Mouse (Mus musculus) myocyte (in vitro differentiated cells): ENCODE data around the gene Arl8a. TPM values are rescaled to one million over a fixed set of nuclear protein-coding genes. Genes with fewer than 3 reads are reported as not detected.
A peak's percentile ranks its signal among the peaks of the same experiment; 100 is the strongest.

Experiments
- H3K27me3 ChIP-seq: one replicate; pipeline ENCODE4 v1.6.1; 2011; ENCODE audit not compliant: control insufficient read depth, insufficient read depth, insufficient read length
- H3K36me3 ChIP-seq: one replicate; pipeline ENCODE4 v1.6.1; 2011; ENCODE audit not compliant: control insufficient read depth, insufficient read depth
- H3K4me2 ChIP-seq: one replicate; pipeline ENCODE4 v1.6.1; 2011; ENCODE audit warnings: low read depth, control low read depth
- H3K4me3 ChIP-seq: one replicate; pipeline ENCODE4 v1.5.1; 2011; ENCODE audit warnings: mild to moderate bottlenecking, control low read depth, moderate library complexity
- H3K79me2 ChIP-seq: one replicate; pipeline ENCODE4 v1.6.1; 2011; ENCODE audit not compliant: control insufficient read depth, insufficient read depth
- H3ac ChIP-seq: one replicate; pipeline ENCODE4 v1.6.1; 2011; ENCODE audit not compliant: control insufficient read depth, insufficient read length
- CEBPB ChIP-seq: IDR thresholded peaks from 2 replicates; pipeline ENCODE4 v1.6.1; 2011; ENCODE audit warnings: mild to moderate bottlenecking, moderate library complexity; ENCODE audit not compliant: poor library complexity, insufficient read depth, severe bottlenecking
- E2F4 ChIP-seq: IDR thresholded peaks from one replicate; pipeline ENCODE4 v1.6.1; 2011; ENCODE audit warnings: mild to moderate bottlenecking, control low read depth, moderate library complexity; ENCODE audit not compliant: insufficient read depth
- MAX ChIP-seq: IDR thresholded peaks from one replicate; pipeline ENCODE4 v1.6.1; 2011; ENCODE audit warnings: low read depth, mild to moderate bottlenecking, control low read depth
- MYOD1 ChIP-seq, 3 experiments: IDR thresholded peaks; one replicate each; pipeline ENCODE4 v1.6.1; 2011; ENCODE audit warnings: control low read depth in 2 of 3, low read depth in 2 of 3, mild to moderate bottlenecking in 2 of 3, moderate library complexity in 1 of 3; ENCODE audit not compliant: insufficient read length in 2 of 3, control insufficient read depth in 1 of 3
- MYOG ChIP-seq, 3 experiments: IDR thresholded peaks; one replicate each; pipeline ENCODE4 v1.6.1; 2011; ENCODE audit warnings: control low read depth in 2 of 3, low read depth in 2 of 3, mild to moderate bottlenecking in 2 of 3; ENCODE audit not compliant: insufficient read length in 2 of 3, control insufficient read depth in 1 of 3, insufficient read depth in 1 of 3
- POLR2A ChIP-seq: IDR thresholded peaks from one replicate; pipeline ENCODE4 v1.6.1; 2011; ENCODE audit warnings: low read depth, mild to moderate bottlenecking, control low read depth, moderate library complexity; ENCODE audit not compliant: insufficient read length
- POLR2AphosphoS2 ChIP-seq: IDR thresholded peaks from one replicate; pipeline ENCODE4 v1.6.1; 2011; ENCODE audit warnings: low read depth, control low read depth; ENCODE audit not compliant: insufficient read length
- REST ChIP-seq: IDR thresholded peaks from one replicate; pipeline ENCODE4 v1.6.1; 2011; ENCODE audit warnings: mild to moderate bottlenecking, control low read depth, moderate library complexity; ENCODE audit not compliant: insufficient read depth, insufficient read length
- SRF ChIP-seq: IDR thresholded peaks from one replicate; pipeline ENCODE4 v1.6.1; 2011; ENCODE audit warnings: low read depth; ENCODE audit not compliant: control insufficient read depth, insufficient read length
- TCF12 ChIP-seq: IDR thresholded peaks from one replicate; pipeline ENCODE4 v1.6.1; 2011; ENCODE audit warnings: mild to moderate bottlenecking, control low read depth; ENCODE audit not compliant: poor library complexity, insufficient read depth, severe bottlenecking
- TCF3 ChIP-seq: IDR thresholded peaks from one replicate; pipeline ENCODE4 v1.6.1; 2011; ENCODE audit warnings: low read depth, control low read depth; ENCODE audit not compliant: insufficient read length
- USF1 ChIP-seq: IDR thresholded peaks from one replicate; pipeline ENCODE4 v1.6.1; 2011; ENCODE audit warnings: low read depth, mild to moderate bottlenecking, control low read depth, moderate library complexity
- polyA plus RNA-seq: library from polyadenylated mRNA; unstranded; fragments of >200 nt; fragmentation: generic; extraction: Trizol; gene quantifications from one replicate; pipeline ENCODE4 v1.2.1, GENCODE M21; 2012; ENCODE audit warnings: missing spikeins

Arl8a gene
- polyA plus RNA-seq, 1 experiment, result 61.2 TPM

DNA sequence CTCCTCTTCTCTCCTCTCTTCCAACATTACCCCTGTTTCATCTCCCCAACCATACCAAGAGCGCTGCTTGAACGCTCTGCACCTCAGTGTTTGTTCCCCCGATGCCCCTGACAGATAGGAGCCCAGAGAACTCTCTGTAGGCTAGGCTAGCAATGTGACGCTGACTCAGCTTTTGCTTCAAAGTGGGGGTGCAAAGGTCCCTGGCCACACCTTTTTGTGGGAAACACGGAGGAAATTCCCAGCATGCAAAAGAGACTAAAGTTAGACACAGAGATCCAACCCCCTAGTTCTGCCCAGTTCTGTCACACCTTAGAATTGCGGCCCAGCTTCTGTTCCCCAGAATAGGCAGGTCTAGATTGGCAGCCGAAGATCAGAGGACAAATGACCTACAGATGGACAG lies 32.2 kb downstream of the Arl8a start:
- no peak overlapping the region for H3ac ChIP-seq
- H3K36me3 ChIP-seq, result no peaks in the 10 kb centered on the region
- H3K79me2 ChIP-seq, result no peaks in the 10 kb centered on the region
- TF ChIP-seq USF1, result no peak
- no peak for TF ChIP-seq POLR2A
- no peak for TF ChIP-seq POLR2AphosphoS2
- TF ChIP-seq MYOG (IDR thresholded peaks at IDR 0.05; ENCODE audit: control insufficient read depth in 1 of 3, insufficient read depth in 1 of 3, insufficient read length in 2 of 3, low read depth in 2 of 3), result no peak
- TF ChIP-seq E2F4, result no peak
- TF ChIP-seq MAX, result no peak
- no peak for TF ChIP-seq CEBPB
- no peak for TF ChIP-seq REST
- no peak for TF ChIP-seq MYOD1 (IDR thresholded peaks at IDR 0.05; ENCODE audit: control insufficient read depth in 1 of 3, insufficient read length in 2 of 3, low read depth in 2 of 3)
- no peak for TF ChIP-seq TCF3
- TF ChIP-seq TCF12, result no peak
- TF ChIP-seq SRF, result no peak
- H3K4me3 ChIP-seq, result no peak overlapping the region
- no peaks in the 10 kb centered on the region for H3K27me3 ChIP-seq
- H3K4me2 ChIP-seq, result no peak overlapping the region

- Histone ChIP-seq H3K27me3 (no peaks in the 10 kb centered on the region), H3K4me3 (no peak overlapping the region), H3K79me2 (no peaks in the 10 kb centered on the region), H3K4me2 (no peak overlapping the region), H3K36me3 (no peaks in the 10 kb centered on the region), H3ac (no peak overlapping the region)
- TF ChIP-seq MYOD1 (IDR thresholded peaks at IDR 0.05; ENCODE audit: control insufficient read depth in 1 of 3, insufficient read length in 2 of 3, low read depth in 2 of 3) (no peak), REST (no peak), TCF3 (no peak), E2F4 (no peak), MYOG (IDR thresholded peaks at IDR 0.05; ENCODE audit: control insufficient read depth in 1 of 3, insufficient read depth in 1 of 3, insufficient read length in 2 of 3, low read depth in 2 of 3) (no peak), MAX (no peak), CEBPB (no peak)
Measured at GRCm38 (mm10) chr1:135180830-135181229, 34.2 kb downstream of the Arl8a start.

GRCm38 (mm10) chr1:135181275-135181674 lies 34.7 kb downstream of the Arl8a start:
- TF ChIP-seq MYOG (IDR thresholded peaks at IDR 0.05; ENCODE audit: control insufficient read depth in 1 of 3, insufficient read depth in 1 of 3, insufficient read length in 2 of 3, low read depth in 2 of 3), result no peak
- no peak for TF ChIP-seq E2F4
- no peak for TF ChIP-seq TCF12
- TF ChIP-seq USF1, result no peak
- no peak for TF ChIP-seq REST
- TF ChIP-seq POLR2A, result no peak
- no peak for TF ChIP-seq SRF
- H3K27me3 ChIP-seq, result no peaks in the 10 kb centered on the region
- no peaks in the 10 kb centered on the region for H3K79me2 ChIP-seq
- H3ac ChIP-seq, result no peak overlapping the region
- no peak overlapping the region for H3K4me3 ChIP-seq
- H3K36me3 ChIP-seq, result no peaks in the 10 kb centered on the region
- no peak overlapping the region for H3K4me2 ChIP-seq

DNA sequence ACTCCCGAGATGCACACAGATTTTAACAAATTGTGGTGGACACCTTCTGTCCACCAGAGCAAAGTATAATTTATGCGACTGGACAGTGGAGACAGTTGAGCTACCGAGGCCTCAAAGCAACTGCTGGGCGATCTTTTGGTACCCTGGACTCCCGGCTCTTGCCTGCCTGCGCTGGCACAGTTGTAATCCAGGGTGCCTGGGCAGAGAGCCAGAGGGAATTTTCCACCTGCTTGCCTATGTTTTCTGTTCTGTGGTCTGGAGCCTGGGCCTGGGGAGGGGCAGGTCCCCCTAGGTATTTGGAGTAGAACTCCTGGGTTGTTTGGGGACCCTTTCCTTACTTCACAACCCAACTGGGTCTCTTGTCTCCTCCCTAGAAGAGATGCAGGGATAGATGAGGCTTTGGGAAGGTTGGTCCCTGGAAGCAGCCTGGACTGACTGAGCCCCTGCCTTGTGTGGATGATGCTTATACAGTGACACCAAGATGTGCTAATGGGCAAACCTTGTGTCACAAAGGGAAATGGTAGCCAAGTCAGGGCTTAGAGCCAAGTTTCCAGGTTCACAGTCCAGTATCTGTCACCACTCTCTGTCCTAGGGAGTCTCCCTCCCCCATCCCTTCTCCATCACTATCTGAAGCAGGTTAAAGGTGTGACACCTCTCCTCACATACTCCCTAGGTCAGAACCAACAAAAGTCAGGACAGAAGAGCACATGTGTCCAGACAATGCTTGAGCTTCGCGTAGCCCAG lies 35.4 kb downstream of the Arl8a start:
- no peak overlapping the region for H3K4me2 ChIP-seq
- no peak overlapping the region for H3ac ChIP-seq
- no peaks in the 10 kb centered on the region for H3K79me2 ChIP-seq
- no peaks in the 10 kb centered on the region for H3K27me3 ChIP-seq
- no peaks in the 10 kb centered on the region for H3K36me3 ChIP-seq
- H3K4me3 ChIP-seq, result no peak overlapping the region
- TF ChIP-seq USF1, result no peak
- no peak for TF ChIP-seq TCF3
- TF ChIP-seq REST, result no peak
- no peak for TF ChIP-seq TCF12
- no peak for TF ChIP-seq MAX
- TF ChIP-seq MYOG (IDR thresholded peaks at IDR 0.05; ENCODE audit: control insufficient read depth in 1 of 3, insufficient read depth in 1 of 3, insufficient read length in 2 of 3, low read depth in 2 of 3), result no peak
- no peak for TF ChIP-seq MYOD1 (IDR thresholded peaks at IDR 0.05; ENCODE audit: control insufficient read depth in 1 of 3, insufficient read length in 2 of 3, low read depth in 2 of 3)
- TF ChIP-seq SRF, result no peak
- TF ChIP-seq E2F4, result no peak
- TF ChIP-seq POLR2AphosphoS2, result no peak

DNA sequence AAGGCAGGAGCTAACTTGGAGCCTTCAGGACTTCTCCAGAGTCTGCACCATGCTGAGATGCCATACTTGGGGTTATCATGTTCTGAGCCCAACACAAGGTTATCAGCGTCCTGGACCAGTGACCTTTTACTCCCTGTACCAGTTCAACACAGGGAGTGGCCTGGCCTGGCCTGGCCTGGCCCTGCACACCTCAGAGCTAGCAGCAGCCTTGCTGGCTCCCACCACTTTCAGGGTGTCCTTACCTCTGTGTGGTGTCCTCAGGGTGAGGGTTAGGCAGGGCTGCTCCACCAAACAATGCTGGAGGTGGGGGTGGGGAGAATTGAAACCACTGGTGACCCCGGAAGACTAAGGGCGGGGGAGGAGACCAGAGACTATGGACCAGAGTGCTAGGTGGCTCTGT lies 36.4 kb downstream of the Arl8a start:
- Histone ChIP-seq H3K79me2 (no peaks in the 10 kb centered on the region), H3K4me3 (no peak overlapping the region), H3K27me3 (no peaks in the 10 kb centered on the region), H3K4me2 (peak overlapping the region; percentile 57), H3ac (no peak overlapping the region), H3K36me3 (no peaks in the 10 kb centered on the region)
- TF ChIP-seq SRF (no peak), TCF3 (no peak), USF1 (no peak), CEBPB (no peak), POLR2AphosphoS2 (no peak), E2F4 (no peak), MYOG (IDR thresholded peaks at IDR 0.05; ENCODE audit: control insufficient read depth in 1 of 3, insufficient read depth in 1 of 3, insufficient read length in 2 of 3, low read depth in 2 of 3) (no peak), MAX (no peak), POLR2A (no peak), MYOD1 (IDR thresholded peaks at IDR 0.05; ENCODE audit: control insufficient read depth in 1 of 3, insufficient read length in 2 of 3, low read depth in 2 of 3) (no peak), REST (no peak), TCF12 (no peak)
